Mouse (Mus musculus): ENCODE measurements around the gene Vmn1r53. TPM values are rescaled to one million over a fixed set of nuclear protein-coding genes. Genes with fewer than 3 reads are reported as not detected.

Gene Vmn1r53
- not detected for polyA plus RNA-seq (2017; shearing (Covaris generic))

GRCm38 (mm10) chr6:90224338-90224737 is at the start of gene Vmn1r53:
Gene Vmn1r53 (minus strand): TSS chr6:90224438.

DNA sequence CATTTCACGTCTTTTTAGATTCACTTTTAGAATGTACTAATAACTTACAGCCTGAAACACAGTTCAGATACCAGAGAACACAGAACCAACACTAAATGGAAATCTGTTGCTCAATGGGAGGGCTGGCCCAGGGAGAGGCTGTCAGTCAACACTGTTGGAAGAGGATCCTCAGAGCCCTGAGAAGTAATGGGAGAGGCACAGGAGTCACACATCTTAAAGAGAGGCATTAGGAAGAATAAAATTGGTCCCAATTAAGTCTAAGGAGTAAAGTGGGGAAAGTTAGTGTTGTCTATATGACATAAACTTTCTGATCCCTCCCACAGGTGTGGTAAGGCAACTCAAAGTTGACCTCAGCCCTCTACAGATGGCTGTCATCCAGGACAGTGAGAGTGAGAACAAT is 21.8 kb upstream of the Vmn1r53 start, which contains the start of gene Vmn1r54:
TSS of gene Vmn1r54 (plus strand) at position 301 of the 400 bp plus-strand sequence.

GRCm38 (mm10) chr6:90202493-90202892 is 21.7 kb downstream of the Vmn1r53 start, which contains the start of gene V1ra8:
Gene V1ra8 (plus strand): TSS chr6:90202793.

DNA sequence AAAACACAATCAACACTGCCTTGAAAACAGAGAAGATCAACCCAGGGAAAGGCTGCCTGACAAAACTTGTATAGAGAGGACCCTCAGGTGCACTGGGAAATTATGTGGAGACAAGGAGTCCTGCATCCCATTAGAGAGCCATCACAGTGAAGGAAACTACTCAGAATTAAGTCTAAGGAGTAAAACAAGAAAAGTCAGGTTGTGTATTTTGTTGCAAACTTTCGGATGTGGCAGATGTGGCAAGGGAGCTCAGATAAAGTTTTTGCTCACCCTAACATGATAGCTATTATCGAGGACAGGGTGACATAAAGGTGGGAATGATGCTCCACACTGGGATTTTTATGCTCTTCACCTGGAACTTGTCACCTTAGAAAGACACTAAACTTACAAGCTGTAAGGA is 49.7 kb downstream of the Vmn1r53 start, which contains the start of gene Vmn1r52:
TSS of gene Vmn1r52 (plus strand) at position 301 of the 400 bp plus-strand sequence.

Other genes starting within 250 kb of the Vmn1r53 start
- gene Vmn1r47, start 208.3 kb downstream of the Vmn1r53 start, polyA plus RNA-seq (2017; shearing (Covaris generic)) = not detected
- gene Vmn1r48, start 187.6 kb downstream of the Vmn1r53 start, polyA plus RNA-seq (2017; shearing (Covaris generic)) = not detected
- under 1 TPM in 1 of 2 experiments, not detected in 1; 0.04 TPM for gene Vmn1r49, start 145.9 kb downstream of the Vmn1r53 start, polyA plus RNA-seq (2017; shearing (Covaris generic))
- gene Vmn1r50, start 123.0 kb downstream of the Vmn1r53 start, polyA plus RNA-seq (2017; shearing (Covaris generic)) = not detected
- not detected for gene Vmn1r51, start 101.8 kb downstream of the Vmn1r53 start, polyA plus RNA-seq (2017; shearing (Covaris generic))
- not detected for gene Vmn1r52, start 49.6 kb downstream of the Vmn1r53 start, polyA plus RNA-seq (2017; shearing (Covaris generic))
- gene V1ra8, start 21.6 kb downstream of the Vmn1r53 start, polyA plus RNA-seq (2017; shearing (Covaris generic)) = not detected
- gene Vmn1r54, start 21.9 kb upstream of the Vmn1r53 start, polyA plus RNA-seq (2017; shearing (Covaris generic)) = not detected
- gene BC048671, start 76.8 kb upstream of the Vmn1r53 start, polyA plus RNA-seq (2017; shearing (Covaris generic)) = not detected
- not detected for gene Chst13, start 100.7 kb upstream of the Vmn1r53 start, polyA plus RNA-seq (2017; shearing (Covaris generic))
- not detected for gene Uroc1, start 108.8 kb upstream of the Vmn1r53 start, polyA plus RNA-seq (2017; shearing (Covaris generic))
- 10 to 100 TPM; 24.6 to 27.8 TPM for gene Zxdc, start 145.1 kb upstream of the Vmn1r53 start, polyA plus RNA-seq (2017; shearing (Covaris generic))
- gene Cfap100, start 204.4 kb upstream of the Vmn1r53 start, polyA plus RNA-seq (2017; shearing (Covaris generic)) = under 1 TPM; 0.14 to 0.17 TPM
- under 1 TPM in 1 of 2 experiments, not detected in 1; 0.33 TPM for gene Klf15, start 238.1 kb upstream of the Vmn1r53 start, polyA plus RNA-seq (2017; shearing (Covaris generic))